Mouse (Mus musculus): ENCODE data around the gene Fam83g.

The Fam83g gene

GRCm38 (mm10) chr11:61717990-61718389 lies 34.1 kb downstream of the Fam83g start:
- DNase-seq (ENCODE audit: low read depth), result no peak

DNA sequence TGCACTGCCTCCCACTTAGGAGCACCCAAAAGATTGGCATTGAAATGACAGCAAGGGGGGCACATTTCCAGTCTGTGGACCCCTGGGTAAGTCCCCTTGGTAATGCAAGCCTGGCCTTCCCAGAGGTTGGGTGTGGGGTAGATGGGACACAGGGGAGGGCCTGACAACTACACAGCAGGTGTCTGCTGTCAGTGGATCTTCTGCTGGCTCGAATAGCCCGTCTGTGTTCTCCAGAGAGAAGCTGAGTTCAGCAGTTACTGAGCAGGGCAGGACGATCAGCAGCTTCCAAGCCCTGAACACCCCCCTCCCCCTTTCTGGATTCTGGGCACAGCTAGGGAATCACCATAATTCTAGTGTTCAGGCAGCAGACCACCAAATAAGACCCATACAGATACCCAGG lies 35.5 kb downstream of the Fam83g start:
- no peak for DNase-seq (ENCODE audit: low read depth)

GRCm38 (mm10) chr11:61719826-61720225 lies 35.9 kb downstream of the Fam83g start:
- DNase-seq (ENCODE audit: low read depth), result no peak

- DNase-seq (ENCODE audit: low read depth), result no peak
Observed at GRCm38 (mm10) chr11:61720636-61721035, 36.7 kb downstream of the Fam83g start, which contains the start of gene Slc5a10. Gene Slc5a10, minus strand, starts transcription at chr11:61720826.

GRCm38 (mm10) chr11:61722077-61722476 lies 38.2 kb downstream of the Fam83g start:
- no peak for DNase-seq (ENCODE audit: low read depth)

- DNase-seq (ENCODE audit: low read depth), result no peak
Observed at GRCm38 (mm10) chr11:61728037-61728436, 44.1 kb downstream of the Fam83g start.

- no peak for DNase-seq (ENCODE audit: low read depth)
Observed at GRCm38 (mm10) chr11:61732672-61733071, 48.8 kb downstream of the Fam83g start.

DNA sequence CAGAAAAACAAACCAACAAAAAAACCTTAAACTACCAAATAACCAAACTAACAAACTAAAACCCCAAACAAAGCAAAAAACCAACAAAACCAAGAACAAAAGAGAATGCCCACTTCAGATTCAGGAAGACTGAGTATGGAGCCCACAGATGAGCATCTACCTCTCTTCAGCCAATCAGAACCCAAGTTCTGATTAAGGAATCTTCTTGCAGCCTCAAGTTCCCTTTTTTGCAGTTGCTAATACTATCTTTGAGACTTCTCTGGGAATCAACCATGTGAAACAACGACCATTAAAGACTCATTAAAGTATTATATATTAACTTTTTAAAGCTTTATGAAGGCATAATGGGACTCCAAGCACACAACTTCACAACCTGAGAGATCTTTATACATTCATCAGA lies 53.4 kb downstream of the Fam83g start:
- DNase-seq (ENCODE audit: low read depth), result no peak

DNA sequence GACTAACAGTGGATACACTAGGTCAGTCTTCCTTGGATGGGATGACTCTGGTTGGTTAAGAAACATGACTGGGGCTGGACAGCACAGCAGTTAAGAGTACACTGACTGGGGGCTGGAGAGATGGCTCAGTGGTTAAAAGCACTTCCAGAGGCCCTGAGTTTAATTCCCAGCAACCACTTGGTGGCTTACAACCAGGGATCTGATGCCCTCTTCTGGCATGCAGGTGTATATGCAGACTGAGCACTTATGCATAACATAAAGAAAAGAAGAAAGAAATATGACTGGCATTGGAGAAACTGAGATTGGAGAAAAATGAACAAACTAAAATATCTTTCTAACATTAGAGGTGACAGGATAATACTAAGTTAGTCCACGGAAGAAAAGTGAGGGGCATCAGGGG lies 56.6 kb downstream of the Fam83g start:
- no peak for DNase-seq (ENCODE audit: low read depth)

DNA sequence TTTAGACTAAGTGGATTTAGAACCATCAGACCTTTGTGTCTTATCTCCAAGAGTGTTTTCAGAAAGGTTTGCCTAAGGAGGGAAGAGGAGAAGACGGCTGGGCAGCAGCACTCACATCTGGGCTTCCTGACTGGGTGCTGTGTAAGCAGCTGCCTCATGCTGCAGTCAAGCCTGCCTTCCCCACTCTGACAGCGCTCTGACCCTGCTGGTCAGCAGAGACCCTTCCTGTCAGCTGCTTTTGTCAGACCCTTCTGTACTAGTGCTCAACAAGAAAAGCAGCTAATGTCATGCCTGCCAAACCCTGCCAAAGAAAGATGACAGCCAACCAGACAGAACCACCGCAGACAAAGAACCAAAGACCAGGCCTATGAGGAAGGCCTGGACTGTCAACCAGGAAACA lies 59.9 kb downstream of the Fam83g start:
- DNase-seq (ENCODE audit: low read depth), result no peak

GRCm38 (mm10) chr11:61744460-61744859 lies 60.6 kb downstream of the Fam83g start:
- no peak for DNase-seq (ENCODE audit: low read depth)

GRCm38 (mm10) chr11:61745781-61746180 lies 61.9 kb downstream of the Fam83g start:
- DNase-seq (ENCODE audit: low read depth), result no peak

DNA sequence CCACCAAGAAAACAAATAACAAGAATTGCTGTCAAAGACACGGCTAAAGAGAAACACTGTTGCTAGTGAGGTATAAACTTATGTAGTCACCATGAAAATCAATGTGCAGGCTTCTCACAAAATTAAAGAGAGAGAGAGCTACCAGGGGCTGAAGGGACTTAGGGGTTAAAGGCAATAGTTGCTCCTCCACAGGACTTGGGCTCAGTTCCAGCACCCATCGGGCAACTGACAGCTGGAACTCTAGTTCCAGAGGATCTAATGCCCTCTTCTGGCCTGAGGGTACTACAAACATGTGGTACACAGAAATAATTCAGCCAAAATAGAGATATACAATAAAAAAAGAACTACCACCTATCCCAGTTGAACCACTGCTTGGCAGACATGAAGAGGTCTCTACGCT lies 63.3 kb downstream of the Fam83g start:
- no peak for DNase-seq (ENCODE audit: low read depth)

DNA sequence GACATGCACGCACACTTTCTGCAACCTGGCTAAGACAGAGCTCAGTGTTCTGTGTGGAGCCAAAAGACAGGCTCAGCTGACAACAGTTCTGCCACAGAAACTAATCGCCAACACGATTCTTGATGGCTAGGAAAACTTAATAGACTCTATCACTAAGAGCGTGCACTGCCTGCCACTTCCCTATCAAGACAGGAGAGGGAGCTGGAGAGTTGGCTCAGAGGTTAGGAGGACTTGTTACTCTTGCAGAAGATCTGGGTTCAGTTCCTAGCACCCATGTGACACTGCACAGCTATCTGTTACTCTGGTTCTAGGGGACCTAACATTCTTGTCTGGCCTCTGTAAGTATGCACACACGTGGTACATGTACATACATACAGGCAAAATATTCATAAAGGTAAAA lies 67.7 kb downstream of the Fam83g start:
- no peak for DNase-seq (ENCODE audit: low read depth)

- no peak for DNase-seq (ENCODE audit: low read depth)
Observed at GRCm38 (mm10) chr11:61757151-61757550, 73.3 kb downstream of the Fam83g start.

Measured in c-Kit-positive CD71-negative TER-119-negative erythroid progenitor cells, embryonic 14.5 days (primary cell).